Mouse (Mus musculus) ES-E14 (cell line): ENCODE results near the gene Hectd4.

ENCODE experiments used
- CHD2 ChIP-seq: IDR thresholded peaks from 2 replicates; pipeline ENCODE4 v1.6.1; 2014; ENCODE audit warnings: mild to moderate bottlenecking, low read depth, low read length, inconsistent platforms
- HCFC1 ChIP-seq: IDR thresholded peaks from 2 replicates; pipeline ENCODE4 v1.6.1; 2012; ENCODE audit warnings: low read length, inconsistent platforms, borderline replicate concordance; ENCODE audit not compliant: insufficient read depth
- MAFK ChIP-seq: IDR thresholded peaks from 2 replicates; pipeline ENCODE4 v1.6.1; 2014; ENCODE audit warnings: mild to moderate bottlenecking, low read depth, low read length, inconsistent platforms; ENCODE audit not compliant: insufficient read depth
- ZC3H11A ChIP-seq: IDR thresholded peaks from 2 replicates; pipeline ENCODE4 v1.6.1; 2012; ENCODE audit warnings: low read depth, mild to moderate bottlenecking, inconsistent platforms, low read length, borderline replicate concordance
- ZNF384 ChIP-seq: IDR thresholded peaks from 2 replicates; pipeline ENCODE4 v1.6.1; 2012; ENCODE audit warnings: low read depth, low read length, inconsistent platforms

DNA sequence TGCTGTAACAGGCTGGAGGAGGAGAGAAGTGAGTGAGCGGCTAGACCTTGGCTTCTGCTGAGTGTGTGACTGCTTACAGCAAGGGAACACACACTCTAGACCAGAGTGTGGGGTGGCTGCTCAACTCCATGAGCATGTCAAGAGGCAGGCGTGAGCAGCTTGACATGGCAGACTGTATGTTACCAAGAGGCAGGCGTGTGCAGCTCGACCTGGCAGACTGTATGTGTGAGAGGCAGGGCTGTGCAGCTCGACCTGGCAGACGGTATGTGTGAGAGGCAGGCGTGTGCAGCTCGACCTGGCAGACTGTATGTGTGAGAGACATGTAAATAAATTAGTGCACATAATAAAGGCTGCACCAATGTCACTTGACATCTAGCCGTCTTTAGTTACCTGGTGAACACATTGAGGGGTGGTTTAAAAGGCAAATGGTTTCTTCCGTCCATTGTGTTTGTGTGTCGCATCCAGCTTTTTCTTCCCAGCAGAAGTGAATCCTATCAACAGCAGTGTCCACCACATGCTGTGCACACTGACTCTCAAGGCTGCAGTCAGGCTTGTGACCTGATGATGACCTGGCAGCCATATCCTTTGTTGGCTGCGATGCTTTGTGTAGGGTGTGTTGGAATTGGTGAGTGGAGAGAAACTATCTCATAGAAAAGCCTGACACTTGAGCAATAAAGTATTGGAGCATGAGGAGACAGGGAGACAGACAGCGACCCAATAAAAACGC is 106.2 kb downstream of the Hectd4 start:
- no peak for TF ChIP-seq HCFC1
- TF ChIP-seq ZNF384 = no peak
- no peak for TF ChIP-seq ZC3H11A
- TF ChIP-seq CHD2 = no peak
- TF ChIP-seq MAFK = no peak
